Mouse (Mus musculus): Measurements from ENCODE around the gene March7.

The March7 gene

GRCm38 (mm10) chr2:60289451-60289850 is 79.8 kb downstream of the March7 start:
- DNase-seq, result no peak

GRCm38 (mm10) chr2:60291381-60291780 is 81.7 kb downstream of the March7 start:
- DNase-seq, result no peak

GRCm38 (mm10) chr2:60298266-60298665 is 88.6 kb downstream of the March7 start:
- DNase-seq, result no peak

- no peak for DNase-seq
Observed at GRCm38 (mm10) chr2:60299323-60299722, 89.6 kb downstream of the March7 start.
